Mouse (Mus musculus) limb, embryonic 15.5 days (tissue): ENCODE data around the gene Spata33. TPM values are rescaled to one million over a fixed set of nuclear protein-coding genes. Genes with fewer than 3 reads are reported as not detected.

Experiments
- ATAC-seq: fragments of 200-750 bp; cut with Nextera tagmentation; 2 replicates; pipeline ENCODE4 v1.8.0; 2017; ENCODE audit warnings: low read depth, moderate TSS enrichment; ENCODE audit not compliant: insufficient number of reproducible peaks, low FRiP score, low TSS enrichment
- H3K27ac ChIP-seq: fragments of 300-500 bp; sonication (generic); 2 replicates; pipeline ENCODE4 v1.5.1; 2015; ENCODE audit warnings: moderate library complexity, mild to moderate bottlenecking, inconsistent platforms
- H3K27me3 ChIP-seq: fragments of 300-500 bp; sonication (generic); 2 replicates; pipeline ENCODE4 v1.6.1; 2015; ENCODE audit warnings: inconsistent platforms
- H3K36me3 ChIP-seq: fragments of 300-500 bp; sonication (generic); 2 replicates; pipeline ENCODE4 v1.6.1; 2015; ENCODE audit warnings: inconsistent platforms
- H3K4me1 ChIP-seq: fragments of 300-500 bp; sonication (generic); 2 replicates; pipeline ENCODE4 v1.6.1; 2015; ENCODE audit warnings: inconsistent platforms
- H3K4me2 ChIP-seq: fragments of 300-500 bp; sonication (generic); 2 replicates; pipeline ENCODE4 v1.6.1; 2015; ENCODE audit warnings: mild to moderate bottlenecking, inconsistent platforms
- H3K4me3 ChIP-seq: fragments of 300-500 bp; sonication (generic); 2 replicates; pipeline ENCODE4 v1.5.1; 2015; ENCODE audit warnings: mild to moderate bottlenecking, inconsistent platforms
- H3K9ac ChIP-seq: fragments of 300-500 bp; sonication (generic); 2 replicates; pipeline ENCODE4 v1.6.1; 2015; ENCODE audit warnings: inconsistent platforms
- H3K9me3 ChIP-seq: fragments of 300-500 bp; sonication (generic); 2 replicates; pipeline ENCODE4 v1.6.1; 2016; ENCODE audit warnings: inconsistent platforms
- WGBS: fragments of 180-500 bp; shearing (Covaris S2); methylation state at CpG from one replicate; pipeline ENCODE4 v1.1.7; 2015; 5-methylcytosine and 5-hydroxymethylcytosine counted together
- polyA plus RNA-seq: library from polyadenylated mRNA; unstranded; fragments of >200 nt; fragmentation: Nextera tagmentation; extraction: Ambion mirVana; gene quantifications from 2 replicates; pipeline ENCODE4 v1.2.1, GENCODE M21; 2015

Spata33 gene
- polyA plus RNA-seq, 1 experiment from 2014 or later: 3.9 TPM

DNA sequence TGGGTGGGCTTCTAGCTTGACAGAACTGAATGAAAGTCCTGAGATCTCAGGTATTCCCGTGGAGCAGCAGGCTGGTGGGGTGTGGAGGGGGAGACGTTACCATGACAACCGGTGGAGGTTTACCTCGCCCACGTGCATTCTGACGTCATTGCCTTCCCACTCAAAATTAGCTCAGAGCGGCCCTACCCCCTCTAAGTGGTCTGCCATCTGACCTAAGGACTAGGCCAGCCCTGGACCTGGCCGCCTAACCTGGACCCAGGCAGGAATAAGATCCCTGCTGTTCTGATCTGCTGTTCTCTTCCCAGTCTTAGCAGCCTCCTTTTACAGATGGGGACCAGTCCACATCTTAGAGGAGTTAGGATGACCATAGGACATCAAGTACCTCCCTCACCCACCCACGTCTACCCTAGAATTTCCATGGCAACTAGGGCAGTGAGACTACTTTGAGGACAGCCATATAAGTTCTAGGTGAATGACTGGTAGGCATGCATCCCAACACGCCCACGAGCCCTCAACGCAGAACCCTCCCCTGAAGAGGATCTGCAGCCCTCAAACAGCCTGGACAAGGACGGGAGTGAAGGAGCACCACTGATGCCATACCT, 22.4 kb downstream of the Spata33 start:
- no peak overlapping the region for H3K27ac ChIP-seq
- H3K4me1 ChIP-seq: peaks cover 29% of the 10 kb centered on the region
- ATAC-seq: no peak
- H3K4me3 ChIP-seq: peak overlapping the region; percentile 54
- peak overlapping the region; percentile 51 for H3K9ac ChIP-seq
- 29% methylated on average over 13 of the region's 13 CpGs for WGBS
- peaks cover 32% of the 10 kb centered on the region for H3K27me3 ChIP-seq
- peak overlapping the region; percentile 94 for H3K4me2 ChIP-seq
- peaks cover 5% of the 10 kb centered on the region; the same call in 1 of the 2 replicates for H3K36me3 ChIP-seq
- H3K9me3 ChIP-seq: no peaks in the 10 kb centered on the region

DNA sequence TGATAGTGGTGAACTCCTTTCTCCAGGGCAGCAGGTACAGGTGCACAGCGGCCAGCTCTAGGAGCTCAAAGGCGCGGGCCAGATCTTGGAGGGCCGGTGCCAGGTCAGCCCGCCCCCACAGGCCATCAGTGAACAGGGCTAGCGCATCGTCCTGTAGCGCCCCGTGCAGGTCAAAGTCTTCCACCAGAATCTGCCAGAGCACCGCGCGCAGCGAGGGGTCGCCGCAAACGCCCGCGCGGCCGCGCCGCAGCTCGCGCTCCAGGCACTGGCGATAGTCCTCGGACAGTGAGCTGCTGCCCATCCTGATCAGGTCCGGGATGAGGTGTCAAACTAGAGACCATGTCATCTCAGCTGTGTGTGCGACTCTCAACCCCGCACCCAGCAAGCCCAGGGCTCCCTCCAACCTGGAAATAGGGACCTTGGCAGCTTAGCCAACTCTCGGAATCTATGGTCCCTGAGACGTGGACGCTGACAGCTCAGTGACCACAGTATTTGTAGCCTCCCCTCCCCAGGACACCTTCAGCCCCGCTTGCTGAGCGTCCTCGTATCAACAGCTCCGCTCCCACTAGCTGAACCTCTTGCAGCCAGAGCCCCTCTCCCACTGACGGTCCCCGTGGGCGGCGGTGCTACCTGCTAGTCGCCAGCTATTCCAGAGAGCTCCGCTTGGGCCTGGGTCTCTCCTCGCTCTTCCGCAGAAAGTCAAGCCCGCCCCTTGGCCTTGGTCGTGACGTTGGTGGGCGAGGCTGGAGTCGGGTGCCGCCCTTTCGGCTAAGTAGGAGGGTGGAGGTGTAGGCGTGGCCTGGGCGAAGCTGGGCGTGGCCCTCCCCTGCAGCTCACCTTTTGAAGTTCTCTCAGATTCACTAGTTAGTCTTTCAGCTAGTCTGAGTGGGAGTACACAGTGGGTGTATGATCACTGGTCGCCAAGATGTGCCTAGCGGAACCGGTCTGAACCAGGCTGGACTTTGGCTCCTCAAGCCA, 23.2 kb downstream of the Spata33 start, which contains the start of gene Spata2l:
TSS of gene Spata2l (minus strand) at position 714 of the 978 bp plus-strand sequence.
- Histone ChIP-seq H3K27me3 (peaks cover 32% of the 10 kb centered on the region), H3K9ac (peak within 1 kb of the TSS; percentile 51), H3K4me3 (peak within 1 kb of the TSS; percentile 54), H3K36me3 (no peaks in the 10 kb centered on the region), H3K4me2 (peak within 1 kb of the TSS; percentile 94), H3K27ac (no peak within 1 kb of the TSS), H3K9me3 (no peaks in the 10 kb centered on the region), H3K4me1 (peaks cover 29% of the 10 kb centered on the region)
- 2% methylated on average over 57 of the region's 57 CpGs for WGBS
- peak; percentile 70 for ATAC-seq

DNA sequence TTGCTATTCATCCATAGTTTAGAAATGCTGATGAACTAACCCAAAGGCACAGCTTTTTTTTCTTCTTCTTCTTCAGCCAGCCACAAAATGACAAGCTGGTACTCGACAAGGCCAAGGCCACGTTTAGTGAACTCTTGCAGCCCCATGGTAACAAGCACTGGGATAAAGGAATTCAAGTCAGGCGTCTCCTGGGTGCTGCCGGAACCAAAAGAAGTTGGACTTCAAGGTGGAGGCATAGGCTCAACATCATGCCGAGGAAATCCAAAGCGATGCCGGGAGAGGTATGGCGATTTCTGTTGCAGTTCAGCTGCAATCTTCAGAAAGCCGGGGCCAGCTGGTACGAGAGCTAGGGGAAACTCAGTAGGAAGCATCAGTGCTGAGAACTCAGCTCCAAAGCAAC, 26.8 kb downstream of the Spata33 start:
- H3K9ac ChIP-seq: no peak overlapping the region
- H3K4me3 ChIP-seq: no peak overlapping the region
- no peak overlapping the region for H3K27ac ChIP-seq
- no peak overlapping the region for H3K4me2 ChIP-seq
- no peak for ATAC-seq
- H3K27me3 ChIP-seq: peaks cover 13% of the 10 kb centered on the region
- H3K4me1 ChIP-seq: peaks cover 18% of the 10 kb centered on the region
- 89% methylated on average over 10 of the region's 10 CpGs for WGBS
- peaks cover 30% of the 10 kb centered on the region for H3K36me3 ChIP-seq
- no peaks in the 10 kb centered on the region for H3K9me3 ChIP-seq

DNA sequence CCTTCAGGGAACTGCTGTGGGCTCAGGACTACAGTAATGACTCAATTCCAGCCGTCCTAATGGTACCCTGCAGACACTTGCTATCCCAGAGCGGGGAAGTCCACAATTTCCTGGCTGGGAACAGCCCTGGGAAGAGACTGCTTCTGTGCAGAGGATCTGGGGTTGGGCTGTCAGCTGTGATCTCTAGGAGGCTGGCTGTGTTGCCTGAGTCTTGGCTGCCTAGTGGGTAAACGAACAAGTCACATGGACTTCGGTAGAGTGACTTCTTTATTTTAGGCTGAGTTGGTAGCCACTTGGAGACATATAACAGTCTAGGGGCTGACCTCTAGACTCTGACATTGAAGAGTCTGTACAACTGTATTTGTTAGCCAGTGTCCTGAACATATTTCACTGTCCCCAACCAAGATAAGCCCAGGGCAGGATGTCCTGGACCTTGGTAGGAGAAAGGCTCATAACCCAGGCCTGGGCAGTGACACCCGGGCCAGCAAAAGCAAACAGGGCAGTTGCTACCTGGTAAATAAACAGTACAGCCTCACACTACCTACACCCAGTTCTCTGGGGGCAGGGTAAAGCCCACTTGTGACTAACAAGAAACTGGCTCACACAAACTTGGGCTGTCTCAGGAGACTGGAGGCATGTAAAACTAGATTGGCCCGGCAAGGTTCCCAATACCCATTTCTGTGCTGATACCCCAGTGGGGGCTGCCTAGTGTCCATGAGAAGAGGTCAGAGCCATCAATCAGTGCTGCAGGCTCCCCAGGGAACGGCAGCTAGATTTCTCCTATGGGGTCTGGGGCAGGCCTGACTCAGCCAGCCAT, 29.7 kb downstream of the Spata33 start:
- Histone ChIP-seq H3K27ac (no peak overlapping the region), H3K27me3 (no peaks in the 10 kb centered on the region), H3K4me2 (no peak overlapping the region), H3K36me3 (peaks cover 59% of the 10 kb centered on the region), H3K9ac (no peak overlapping the region), H3K9me3 (no peaks in the 10 kb centered on the region), H3K4me1 (no peaks in the 10 kb centered on the region), H3K4me3 (no peak overlapping the region)
- no peak for ATAC-seq
- whole genome bisulfite sequencing: 80% methylated on average over 7 of the region's 7 CpGs

GRCm38 (mm10) chr8:123243053-123243452, 30.4 kb downstream of the Spata33 start:
- H3K4me1 ChIP-seq: no peaks in the 10 kb centered on the region
- ATAC-seq: 0 out of 2 replicates have a peak, but pooled peaks have one; percentile 42
- no peaks in the 10 kb centered on the region for H3K27me3 ChIP-seq
- WGBS: 65% methylated on average over 11 of the region's 11 CpGs
- no peak overlapping the region for H3K4me2 ChIP-seq
- no peaks in the 10 kb centered on the region for H3K9me3 ChIP-seq
- H3K36me3 ChIP-seq: peaks cover 66% of the 10 kb centered on the region
- H3K9ac ChIP-seq: no peak overlapping the region
- H3K27ac ChIP-seq: no peak overlapping the region
- no peak overlapping the region for H3K4me3 ChIP-seq

DNA sequence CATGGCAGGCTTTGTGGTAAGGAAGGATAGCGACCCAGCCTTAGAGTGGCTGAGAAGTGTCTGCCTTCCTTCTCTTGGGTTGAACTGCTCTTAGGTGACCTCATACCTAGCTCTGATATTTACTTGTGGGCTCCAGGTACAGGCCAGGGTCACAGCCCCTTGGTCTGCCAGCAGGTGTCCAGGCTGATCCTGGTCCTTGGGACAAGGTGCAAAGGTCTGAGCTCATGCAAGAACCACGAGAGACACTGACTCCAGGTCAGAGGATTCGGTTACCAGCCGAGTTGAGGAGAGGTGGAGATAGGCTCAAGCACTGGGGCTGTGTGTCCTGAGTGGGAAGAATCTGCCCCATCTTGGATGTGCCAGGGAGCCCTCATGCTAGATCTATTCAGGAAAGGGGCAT, 31.8 kb downstream of the Spata33 start:
- no peaks in the 10 kb centered on the region for H3K27me3 ChIP-seq
- ATAC-seq: no peak
- no peaks in the 10 kb centered on the region for H3K9me3 ChIP-seq
- no peak overlapping the region for H3K27ac ChIP-seq
- H3K4me3 ChIP-seq: no peak overlapping the region
- H3K4me2 ChIP-seq: no peak overlapping the region
- H3K36me3 ChIP-seq: peaks cover 79% of the 10 kb centered on the region
- WGBS: 90% methylated on average over 4 of the region's 4 CpGs
- H3K9ac ChIP-seq: no peak overlapping the region
- H3K4me1 ChIP-seq: no peaks in the 10 kb centered on the region

DNA sequence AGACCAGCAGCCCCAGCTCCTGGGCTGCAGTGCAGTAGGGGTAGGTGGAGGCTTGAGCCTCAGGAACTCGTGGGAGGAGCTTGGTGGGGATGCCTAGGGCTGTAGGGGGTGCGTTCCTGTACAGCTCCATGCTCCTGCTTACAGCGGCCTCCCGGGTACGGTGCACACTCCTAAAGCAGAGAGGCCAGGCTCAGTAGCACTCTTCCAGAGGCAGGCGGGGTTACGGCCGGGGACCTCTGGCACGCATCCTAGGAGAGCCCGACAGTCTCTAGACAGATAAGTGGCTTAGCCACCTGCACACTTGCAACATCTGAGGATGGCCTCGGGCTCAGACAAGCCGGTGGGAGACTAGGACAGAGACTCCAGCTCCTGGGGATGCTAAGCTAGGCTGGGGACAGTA, 32.9 kb downstream of the Spata33 start:
- H3K27ac ChIP-seq: no peak overlapping the region
- H3K9me3 ChIP-seq: no peaks in the 10 kb centered on the region
- ATAC-seq: no peak
- no peak overlapping the region for H3K4me3 ChIP-seq
- WGBS: 89% methylated on average over 12 of the region's 12 CpGs
- H3K4me2 ChIP-seq: no peak overlapping the region
- no peak overlapping the region for H3K9ac ChIP-seq
- peaks cover 89% of the 10 kb centered on the region for H3K36me3 ChIP-seq
- no peaks in the 10 kb centered on the region for H3K4me1 ChIP-seq
- no peaks in the 10 kb centered on the region for H3K27me3 ChIP-seq

GRCm38 (mm10) chr8:123247748-123248147, 35.1 kb downstream of the Spata33 start:
- no peak overlapping the region for H3K4me3 ChIP-seq
- no peaks in the 10 kb centered on the region for H3K9me3 ChIP-seq
- no peaks in the 10 kb centered on the region for H3K27me3 ChIP-seq
- no peak overlapping the region for H3K4me2 ChIP-seq
- H3K9ac ChIP-seq: no peak overlapping the region
- no peak overlapping the region for H3K27ac ChIP-seq
- peaks cover 8% of the 10 kb centered on the region for H3K4me1 ChIP-seq
- no peak for ATAC-seq
- WGBS: 98% methylated on average over 6 of the region's 6 CpGs
- peaks cover 93% of the 10 kb centered on the region for H3K36me3 ChIP-seq

- no peaks in the 10 kb centered on the region for H3K9me3 ChIP-seq
- no peak for ATAC-seq
- H3K36me3 ChIP-seq: peaks cover 85% of the 10 kb centered on the region
- no peak overlapping the region for H3K27ac ChIP-seq
- 88% methylated on average over 8 of the region's 8 CpGs for WGBS
- H3K4me3 ChIP-seq: no peak overlapping the region
- no peaks in the 10 kb centered on the region for H3K27me3 ChIP-seq
- H3K4me2 ChIP-seq: no peak overlapping the region
- peaks cover 15% of the 10 kb centered on the region for H3K4me1 ChIP-seq
- no peak overlapping the region for H3K9ac ChIP-seq
Observed at GRCm38 (mm10) chr8:123248596-123248995, 36.0 kb downstream of the Spata33 start.

DNA sequence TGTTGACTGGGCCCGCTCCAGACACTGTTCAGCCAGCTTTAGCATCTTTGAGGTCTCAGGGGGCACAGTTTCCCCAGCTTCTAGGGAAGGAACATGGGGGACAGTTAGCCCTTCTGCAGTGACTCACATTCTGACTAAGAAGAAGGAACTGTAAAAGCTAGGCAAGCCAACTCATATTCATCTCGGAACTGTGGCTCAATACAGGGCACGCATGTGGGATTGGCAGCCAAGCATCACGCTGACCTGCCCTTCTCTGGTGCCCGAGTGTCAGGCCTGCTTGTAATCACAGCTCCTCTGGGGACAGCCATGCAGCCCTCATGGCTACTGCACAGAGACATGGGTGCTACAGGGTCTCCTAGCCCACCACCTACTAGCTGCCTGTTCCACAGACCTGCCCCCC, 38.3 kb downstream of the Spata33 start:
- ATAC-seq: no peak
- no peaks in the 10 kb centered on the region for H3K27me3 ChIP-seq
- H3K9me3 ChIP-seq: no peaks in the 10 kb centered on the region
- H3K36me3 ChIP-seq: peaks cover 64% of the 10 kb centered on the region
- H3K4me2 ChIP-seq: no peak overlapping the region
- no peak overlapping the region for H3K9ac ChIP-seq
- no peak overlapping the region for H3K27ac ChIP-seq
- peaks cover 29% of the 10 kb centered on the region for H3K4me1 ChIP-seq
- 96% methylated on average over 5 of the region's 5 CpGs for WGBS
- H3K4me3 ChIP-seq: no peak overlapping the region

- ATAC-seq: no peak
- H3K36me3 ChIP-seq: peaks cover 64% of the 10 kb centered on the region
- peak overlapping the region; percentile 90 for H3K27ac ChIP-seq
- peak overlapping the region; percentile 92 for H3K4me2 ChIP-seq
- H3K4me3 ChIP-seq: peak overlapping the region; percentile 94
- peak overlapping the region; percentile 98; the same call in 1 of the 2 replicates for H3K9ac ChIP-seq
- WGBS: 41% methylated on average over 4 of the region's 4 CpGs
- H3K27me3 ChIP-seq: no peaks in the 10 kb centered on the region
- peaks cover 35% of the 10 kb centered on the region for H3K4me1 ChIP-seq
- no peaks in the 10 kb centered on the region for H3K9me3 ChIP-seq
Observed at GRCm38 (mm10) chr8:123252925-123253324, 40.3 kb downstream of the Spata33 start.
